Mouse (Mus musculus): ENCODE measurements around the gene Tmem253. TPM values are rescaled to one million over a fixed set of nuclear protein-coding genes. Genes with fewer than 3 reads are reported as not detected.

Gene Tmem253
- polyA plus RNA-seq, 1 experiment from 2014 or later: 0.63 TPM

DNA sequence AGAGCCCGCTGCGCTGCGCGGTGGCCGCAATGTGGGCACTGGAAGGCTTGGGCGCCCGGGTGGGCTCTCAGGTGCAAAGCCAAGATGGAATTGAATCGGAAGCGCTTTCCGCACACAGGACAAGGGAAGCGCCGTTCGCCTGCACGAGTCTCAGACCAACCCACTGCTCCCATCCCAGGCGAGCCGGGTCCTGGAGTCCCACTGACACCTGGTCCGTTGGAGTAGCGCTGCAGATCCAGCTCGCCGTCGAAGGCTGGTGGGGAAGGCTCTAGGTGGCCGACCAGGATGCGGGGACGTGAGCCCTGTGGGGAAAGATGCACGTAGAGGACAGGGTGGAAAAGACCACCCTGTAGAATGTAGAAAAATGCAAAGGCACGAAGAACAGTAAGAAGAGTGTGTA, 6.1 kb upstream of the Tmem253 start:
- Histone ChIP-seq H3K4me1 (peaks cover 50% of the 10 kb centered on the region), H3K27me3 (no peaks in the 10 kb centered on the region), H3K36me3 (peaks cover 45% of the 10 kb centered on the region), H3K9me3 (no peaks in the 10 kb centered on the region), H3K9ac (peak overlapping the region; percentile 16; the same call in 1 of the 2 replicates), H3K27ac (0 out of 2 replicates have a peak overlapping the region, but pooled peaks have one; percentile 2), H3K4me3 (peak overlapping the region; percentile 9; the same call in 1 of the 2 replicates), H3K4me2 (replicated peaks) (peak overlapping the region; percentile 48)
- 47% methylated on average over 26 of the region's 26 CpGs for WGBS
- no peak for ATAC-seq (ENCODE audit: insufficient number of reproducible peaks, insufficient read depth, low FRiP score, low TSS enrichment)

DNA sequence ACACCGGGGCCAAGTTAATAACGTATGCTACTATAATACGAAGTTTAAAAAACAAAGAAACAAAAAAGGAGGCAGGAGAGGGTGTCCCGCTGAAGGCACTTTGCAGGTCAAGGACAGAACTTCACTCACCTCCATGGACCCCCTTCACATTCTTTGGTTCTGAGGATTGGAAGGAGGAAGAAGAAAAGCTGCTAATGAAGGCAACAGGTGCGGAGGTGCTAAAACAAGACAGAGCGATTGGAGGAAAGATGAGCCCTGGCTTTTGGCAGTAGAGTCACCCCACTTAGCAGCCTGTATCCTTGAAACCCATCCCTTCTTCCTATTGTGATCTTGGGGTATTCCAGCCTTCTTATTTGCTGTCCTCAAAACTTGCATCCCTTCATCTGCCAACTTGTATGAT, 5.6 kb upstream of the Tmem253 start:
- H3K27me3 ChIP-seq: no peaks in the 10 kb centered on the region
- H3K4me3 ChIP-seq: peak overlapping the region; percentile 28
- no peak for ATAC-seq (ENCODE audit: insufficient number of reproducible peaks, insufficient read depth, low FRiP score, low TSS enrichment)
- WGBS: 51% methylated on average over 6 of the region's 6 CpGs
- peak overlapping the region; percentile 78 for H3K27ac ChIP-seq
- no peaks in the 10 kb centered on the region for H3K9me3 ChIP-seq
- peaks cover 50% of the 10 kb centered on the region for H3K4me1 ChIP-seq
- peak overlapping the region; percentile 48 for H3K4me2 ChIP-seq (replicated peaks)
- H3K9ac ChIP-seq: peak overlapping the region; percentile 37
- peaks cover 40% of the 10 kb centered on the region for H3K36me3 ChIP-seq

DNA sequence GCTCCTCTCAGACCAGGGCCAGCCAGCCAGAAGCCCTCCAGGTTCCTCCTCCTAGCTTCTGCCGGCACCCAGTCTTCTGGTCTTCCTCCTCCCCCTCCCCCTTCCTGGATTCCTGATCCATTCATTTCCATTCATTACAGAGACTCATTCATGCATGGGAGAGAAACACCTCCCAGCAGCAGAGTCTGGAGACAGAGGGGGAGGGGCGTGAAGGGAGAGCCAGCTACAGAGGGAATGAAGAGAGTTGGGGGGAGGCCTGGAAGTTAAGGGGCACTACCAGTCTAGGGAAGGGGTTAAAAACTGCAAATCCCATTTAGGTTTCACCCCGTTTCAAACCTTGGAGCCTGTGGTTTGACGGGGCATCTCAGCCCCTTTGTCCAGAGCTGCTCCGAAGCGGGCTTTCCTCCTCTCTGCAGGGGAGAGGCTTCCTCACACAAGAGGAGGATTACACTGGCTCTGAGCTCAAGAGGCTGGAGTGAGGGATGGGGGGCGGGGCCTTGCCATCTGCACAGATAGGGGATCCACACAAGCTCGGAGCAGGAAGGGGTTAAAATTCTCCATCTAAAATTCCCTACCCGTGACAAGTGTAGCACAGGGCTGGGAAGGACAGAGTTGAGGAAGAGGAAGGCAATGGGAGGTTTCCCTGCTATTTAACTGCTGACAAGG, 4.9 kb upstream of the Tmem253 start:
- Histone ChIP-seq H3K4me3 (peak overlapping the region; percentile 28), H3K4me1 (peaks cover 55% of the 10 kb centered on the region)

DNA sequence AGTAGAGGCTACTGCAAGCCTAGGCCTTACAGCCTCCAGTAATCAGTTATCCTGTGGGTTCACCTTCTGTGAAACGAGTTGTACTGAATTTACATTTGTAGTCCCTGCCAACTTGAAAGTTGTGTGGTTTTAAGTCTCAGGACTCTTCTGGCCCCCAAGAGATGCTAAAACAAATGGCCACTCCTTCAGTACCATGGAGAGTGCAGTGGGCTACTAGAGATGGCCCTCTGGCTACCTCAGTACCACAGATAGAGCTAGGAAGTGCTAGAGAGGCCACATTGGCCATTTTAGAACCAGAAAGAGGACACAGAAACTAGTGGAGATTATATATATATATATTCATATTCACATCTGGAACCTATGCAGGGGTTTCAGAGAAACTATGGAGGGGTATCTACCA, 3.8 kb upstream of the Tmem253 start:
- 44% methylated on average over 1 of the region's 1 CpGs for WGBS
- ATAC-seq (ENCODE audit: insufficient number of reproducible peaks, insufficient read depth, low FRiP score, low TSS enrichment): no peak
- Histone ChIP-seq H3K27ac (peak overlapping the region; percentile 78; the same call in 1 of the 2 replicates), H3K4me2 (replicated peaks) (no peak overlapping the region), H3K4me1 (peaks cover 60% of the 10 kb centered on the region), H3K9ac (no peak overlapping the region), H3K36me3 (peaks cover 22% of the 10 kb centered on the region), H3K4me3 (no peak overlapping the region), H3K27me3 (no peaks in the 10 kb centered on the region), H3K9me3 (no peaks in the 10 kb centered on the region)

More for the DNA sequence above, 4.9 kb upstream of the Tmem253 start:
- H3K27ac ChIP-seq: peak overlapping the region; percentile 78
- no peaks in the 10 kb centered on the region for H3K9me3 ChIP-seq
- H3K27me3 ChIP-seq: no peaks in the 10 kb centered on the region
- H3K9ac ChIP-seq: peak overlapping the region; percentile 37
- peak overlapping the region; percentile 48 for H3K4me2 ChIP-seq (replicated peaks)
- H3K36me3 ChIP-seq: peaks cover 33% of the 10 kb centered on the region
- 2% methylated on average over 9 of the region's 9 CpGs for WGBS
- peak; percentile 67 for ATAC-seq (ENCODE audit: insufficient number of reproducible peaks, insufficient read depth, low FRiP score, low TSS enrichment)

DNA sequence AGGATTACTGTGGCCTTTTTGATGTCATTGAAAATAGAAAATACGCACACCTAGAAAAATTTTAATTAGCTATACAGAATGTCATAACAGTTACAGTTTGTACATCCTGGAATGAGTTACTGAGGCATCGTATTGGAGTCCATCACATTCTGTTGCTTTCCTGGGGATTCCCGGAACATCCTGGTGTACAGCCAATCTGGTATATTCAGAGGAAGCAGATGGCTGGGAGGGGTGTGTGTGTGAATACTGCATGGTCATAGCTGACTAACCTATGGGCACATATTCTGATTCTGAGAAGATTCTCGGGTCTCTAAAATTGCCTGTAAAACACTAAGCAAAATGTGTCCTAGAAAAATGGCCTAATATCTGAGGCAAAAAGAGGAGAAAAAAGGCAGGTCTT, 3.4 kb upstream of the Tmem253 start:
- H3K9me3 ChIP-seq: no peaks in the 10 kb centered on the region
- 75% methylated on average over 4 of the region's 4 CpGs for WGBS
- 0 out of 2 replicates have a peak overlapping the region, but pooled peaks have one; percentile 97 for H3K27ac ChIP-seq
- H3K4me1 ChIP-seq: peaks cover 64% of the 10 kb centered on the region
- no peaks in the 10 kb centered on the region for H3K27me3 ChIP-seq
- no peak overlapping the region for H3K4me2 ChIP-seq (replicated peaks)
- no peak for ATAC-seq (ENCODE audit: insufficient number of reproducible peaks, insufficient read depth, low FRiP score, low TSS enrichment)
- no peak overlapping the region for H3K4me3 ChIP-seq
- peaks cover 18% of the 10 kb centered on the region for H3K36me3 ChIP-seq
- no peak overlapping the region for H3K9ac ChIP-seq

DNA sequence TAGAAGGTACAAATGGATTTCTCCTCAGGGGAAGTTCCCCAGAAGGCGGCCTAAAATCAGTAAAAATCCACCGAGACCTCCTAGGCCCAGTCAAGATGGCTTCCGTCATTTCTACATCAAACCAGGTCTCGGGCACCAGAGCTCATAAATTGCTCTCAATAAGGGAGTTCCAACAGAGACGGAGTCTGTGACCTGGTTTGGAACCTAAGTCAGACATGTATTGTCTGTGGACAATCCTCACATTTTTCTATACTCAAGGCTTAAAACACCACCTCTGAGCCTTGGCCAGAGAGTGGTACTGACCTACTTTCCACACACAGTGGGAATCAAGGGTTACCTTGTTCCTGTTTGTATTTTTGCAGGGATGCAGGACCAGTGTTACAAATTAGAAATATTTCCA, 2.9 kb upstream of the Tmem253 start:
- Histone ChIP-seq H3K9ac (no peak overlapping the region), H3K36me3 (peaks cover 14% of the 10 kb centered on the region), H3K27me3 (no peaks in the 10 kb centered on the region), H3K4me1 (peaks cover 64% of the 10 kb centered on the region), H3K4me2 (replicated peaks) (peak overlapping the region; percentile 54), H3K27ac (peak overlapping the region; percentile 97), H3K4me3 (no peak overlapping the region), H3K9me3 (no peaks in the 10 kb centered on the region)
- no peak for ATAC-seq (ENCODE audit: insufficient number of reproducible peaks, insufficient read depth, low FRiP score, low TSS enrichment)
- WGBS: 70% methylated on average over 5 of the region's 5 CpGs

DNA sequence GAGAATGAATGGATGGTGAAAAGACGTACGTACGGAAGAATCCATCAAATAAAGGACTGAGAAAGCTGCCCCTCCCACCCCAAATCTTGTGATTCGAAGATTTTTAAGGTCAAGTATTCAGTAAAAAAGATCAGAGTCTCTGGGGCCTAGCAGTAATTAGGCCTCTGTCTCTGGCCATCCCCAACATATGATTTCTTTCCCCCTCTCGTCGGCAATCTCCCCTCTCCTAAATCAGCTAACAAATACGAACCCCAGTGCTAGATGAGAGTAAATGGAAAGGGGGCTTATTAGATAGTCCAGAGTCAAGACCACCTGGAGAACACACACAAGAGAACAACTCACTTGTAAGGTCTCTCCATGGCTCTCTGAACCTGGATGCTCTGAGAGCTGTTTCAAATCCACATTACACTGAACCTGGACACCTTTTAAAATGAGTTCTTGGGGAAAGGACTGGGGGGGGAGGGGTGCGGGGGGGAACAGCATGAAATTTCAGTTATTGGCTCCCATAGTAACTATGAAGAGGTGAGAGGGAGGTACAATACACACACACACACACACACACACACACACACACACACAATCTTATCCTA, 2.3 kb upstream of the Tmem253 start:
- peak overlapping the region; percentile 86 for H3K9ac ChIP-seq
- peaks cover 64% of the 10 kb centered on the region for H3K4me1 ChIP-seq
- H3K36me3 ChIP-seq: peaks cover 13% of the 10 kb centered on the region
- H3K4me3 ChIP-seq: peak overlapping the region; percentile 65
- no peaks in the 10 kb centered on the region for H3K9me3 ChIP-seq
- H3K27ac ChIP-seq: peak overlapping the region; percentile 97
- 48% methylated on average over 8 of the region's 8 CpGs for WGBS
- H3K4me2 ChIP-seq (replicated peaks): peak overlapping the region; percentile 54
- no peaks in the 10 kb centered on the region for H3K27me3 ChIP-seq
- no peak for ATAC-seq (ENCODE audit: insufficient number of reproducible peaks, insufficient read depth, low FRiP score, low TSS enrichment)

DNA sequence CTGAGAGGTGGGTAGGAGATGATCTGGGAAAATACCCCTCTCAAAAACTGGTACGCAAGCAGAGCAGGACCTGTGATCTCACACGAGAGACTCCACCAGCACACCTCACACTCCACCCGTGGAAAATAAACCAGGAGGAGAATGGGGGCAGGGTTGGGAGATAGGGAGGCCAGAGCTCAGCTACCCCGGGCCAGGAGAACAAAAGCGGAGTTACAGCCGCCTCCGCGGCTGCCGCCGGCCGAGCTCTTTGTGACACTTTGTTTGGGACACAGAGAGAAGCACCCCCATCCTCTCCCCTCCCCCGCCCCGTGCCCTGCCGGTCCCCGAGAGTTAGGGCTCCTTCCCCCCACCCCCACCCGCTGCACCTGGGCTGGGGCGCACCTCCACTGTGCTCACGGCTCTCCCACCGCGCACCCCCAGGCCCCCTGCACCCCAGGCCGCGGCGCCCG, 1.7 kb upstream of the Tmem253 start:
- peaks cover 6% of the 10 kb centered on the region for H3K36me3 ChIP-seq
- no peak for ATAC-seq (ENCODE audit: insufficient number of reproducible peaks, insufficient read depth, low FRiP score, low TSS enrichment)
- peak overlapping the region; percentile 65 for H3K4me3 ChIP-seq
- H3K9ac ChIP-seq: peak overlapping the region; percentile 86
- peaks cover 64% of the 10 kb centered on the region for H3K4me1 ChIP-seq
- H3K27ac ChIP-seq: peak overlapping the region; percentile 97
- under 1% methylated on average over 16 of the region's 24 CpGs for WGBS
- no peaks in the 10 kb centered on the region for H3K9me3 ChIP-seq
- peak overlapping the region; percentile 54 for H3K4me2 ChIP-seq (replicated peaks)
- no peaks in the 10 kb centered on the region for H3K27me3 ChIP-seq

DNA sequence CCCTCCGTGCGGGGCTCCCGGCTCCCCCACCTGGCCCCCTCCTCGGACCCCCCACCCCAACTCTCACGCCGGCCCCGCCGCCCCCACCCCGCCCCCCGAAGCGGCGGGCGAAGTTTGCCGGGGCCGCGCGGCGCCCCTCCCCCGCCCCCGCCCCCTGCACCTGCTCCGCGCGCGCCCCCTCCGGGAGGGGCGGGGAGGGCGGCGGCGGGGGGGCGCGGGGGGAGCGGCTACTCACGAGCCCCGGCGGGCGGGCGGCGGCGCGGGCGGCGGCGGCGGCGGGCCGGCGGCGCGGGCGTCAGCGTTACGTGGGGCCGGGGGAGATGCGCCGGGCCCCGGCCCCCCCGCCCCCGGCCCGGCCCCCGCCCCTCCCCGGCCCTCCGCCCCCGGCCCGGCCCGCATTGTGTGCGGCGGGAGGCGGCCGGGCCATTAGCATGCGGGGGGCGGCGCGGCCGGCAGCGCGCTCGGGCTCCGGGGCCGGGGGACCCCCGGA, 1.1 kb upstream of the Tmem253 start:
- Histone ChIP-seq H3K9ac (peak overlapping the region; percentile 86), H3K27ac (peak overlapping the region; percentile 97), H3K4me3 (peak overlapping the region; percentile 65), H3K9me3 (no peaks in the 10 kb centered on the region), H3K27me3 (no peaks in the 10 kb centered on the region), H3K4me2 (replicated peaks) (peak overlapping the region; percentile 54), H3K36me3 (peaks cover under 1% of the 10 kb centered on the region; the same call in 1 of the 2 replicates), H3K4me1 (peaks cover 63% of the 10 kb centered on the region)
- WGBS: 0% methylated on average over 14 of the region's 80 CpGs
- ATAC-seq (ENCODE audit: insufficient number of reproducible peaks, insufficient read depth, low FRiP score, low TSS enrichment): no peak

DNA sequence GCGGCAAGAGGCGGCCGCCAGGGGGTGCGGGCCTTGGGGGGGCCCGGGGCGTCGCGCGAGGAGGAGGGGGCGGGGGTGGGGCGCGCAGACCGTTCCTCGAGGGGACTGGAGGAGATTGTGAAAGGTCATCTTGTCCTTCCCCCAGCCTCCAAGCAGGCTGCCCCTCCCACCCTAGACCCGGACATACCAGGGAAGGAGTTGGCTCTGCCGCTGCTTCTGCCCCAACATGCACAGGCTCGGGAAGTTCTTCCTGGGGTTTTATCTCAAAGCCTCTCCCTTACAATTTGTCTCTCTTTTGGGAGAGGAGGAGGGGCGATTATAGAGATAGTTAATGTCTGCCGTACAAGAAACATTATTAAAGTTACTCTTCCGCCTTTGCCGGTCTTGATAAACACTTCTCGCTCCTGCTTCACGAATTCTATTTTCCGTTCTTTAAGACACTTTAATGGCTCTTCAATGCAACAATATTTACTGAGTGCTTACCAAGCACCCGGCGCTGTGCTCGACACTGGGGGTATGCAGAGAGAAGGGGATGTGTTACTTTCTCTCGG, 622 bp upstream of the Tmem253 start:
- no peaks in the 10 kb centered on the region for H3K27me3 ChIP-seq
- no peak for ATAC-seq (ENCODE audit: insufficient number of reproducible peaks, insufficient read depth, low FRiP score, low TSS enrichment)
- H3K4me2 ChIP-seq (replicated peaks): peak overlapping the region; percentile 54
- H3K4me1 ChIP-seq: peaks cover 57% of the 10 kb centered on the region
- H3K9me3 ChIP-seq: no peaks in the 10 kb centered on the region
- H3K9ac ChIP-seq: peak overlapping the region; percentile 86
- peak overlapping the region; percentile 97 for H3K27ac ChIP-seq
- no peaks in the 10 kb centered on the region for H3K36me3 ChIP-seq
- WGBS: under 1% methylated on average over 25 of the region's 28 CpGs
- peak overlapping the region; percentile 65 for H3K4me3 ChIP-seq

DNA sequence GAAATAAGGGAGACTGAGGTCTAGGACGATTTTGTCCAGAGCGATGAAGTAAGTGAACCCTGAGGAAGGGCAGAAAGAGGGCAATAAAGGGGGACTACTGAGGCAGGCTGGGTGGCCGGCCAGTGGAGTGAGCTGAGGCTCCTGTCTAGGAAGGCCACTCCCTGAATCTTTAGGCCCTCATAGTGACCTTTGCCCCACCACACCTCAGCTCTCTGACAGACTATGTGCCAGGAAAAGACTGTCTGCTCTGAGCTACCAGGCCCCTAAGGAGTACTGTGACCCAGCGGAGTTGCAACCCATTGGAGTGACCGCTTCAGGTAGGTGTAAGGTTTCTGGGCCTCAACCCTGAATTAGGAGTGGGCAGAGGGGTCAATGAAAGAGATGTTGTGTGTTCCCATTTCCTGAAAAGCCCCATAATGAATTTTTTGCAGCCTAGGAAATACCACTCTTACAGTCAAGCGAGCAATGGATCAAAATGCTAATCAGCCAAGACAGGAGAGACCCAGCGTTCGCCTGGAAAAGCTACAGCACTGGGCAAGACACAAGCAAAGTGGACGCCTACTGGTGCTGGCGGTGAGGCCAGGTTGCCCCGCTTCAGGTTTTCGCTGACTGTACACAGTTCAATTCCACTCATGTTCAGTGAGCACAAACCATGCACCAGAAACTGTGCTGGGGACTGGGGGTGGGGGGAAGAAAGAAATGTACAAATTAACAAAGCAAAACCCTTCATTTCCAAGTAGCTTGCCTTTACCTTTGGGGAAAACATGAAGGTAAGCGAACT, 1.4 kb downstream of the Tmem253 start:
- H3K36me3 ChIP-seq: no peaks in the 10 kb centered on the region
- no peak overlapping the region for H3K4me3 ChIP-seq
- 71% methylated on average over 13 of the region's 13 CpGs for WGBS
- peaks cover 46% of the 10 kb centered on the region for H3K4me1 ChIP-seq
- no peaks in the 10 kb centered on the region for H3K9me3 ChIP-seq
- H3K27me3 ChIP-seq: no peaks in the 10 kb centered on the region
- no peak overlapping the region for H3K4me2 ChIP-seq (replicated peaks)
- ATAC-seq (ENCODE audit: insufficient number of reproducible peaks, insufficient read depth, low FRiP score, low TSS enrichment): no peak
- no peak overlapping the region for H3K27ac ChIP-seq
- H3K9ac ChIP-seq: 0 out of 2 replicates have a peak overlapping the region, but pooled peaks have one; percentile 1

Measured in embryonic facial prominence, embryonic 12.5 days (tissue).